Mouse (Mus musculus) heart, embryonic 14.5 days (tissue): ENCODE results near the gene Map3k3. TPM values are rescaled to one million over a fixed set of nuclear protein-coding genes. Genes with fewer than 3 reads are reported as not detected.

Experiments
- ATAC-seq: fragments of 200-750 bp; cut with Nextera tagmentation; 2 replicates; pipeline ENCODE4 v1.8.0; 2017; ENCODE audit warnings: low read depth, moderate TSS enrichment; ENCODE audit not compliant: insufficient number of reproducible peaks, insufficient read depth, low FRiP score
- H3K27ac ChIP-seq, 2 experiments: fragments of 200-500 bp in 1 of 2; fragments of 300-500 bp in 1 of 2; sonication (generic) in 1 of 2; replicated peaks in 1 of 2; 2 replicates each; pipeline ENCODE4 v1.5.1; 2012 to 2014; ENCODE audit warnings: low read depth in 2 of 2, low read length in 2 of 2, control low read depth in 1 of 2, mild to moderate bottlenecking in 1 of 2, mixed read lengths in 1 of 2; ENCODE audit not compliant: control insufficient read depth in 1 of 2, insufficient read depth in 1 of 2
- H3K27me3 ChIP-seq: fragments of 300-500 bp; sonication (generic); 2 replicates; pipeline ENCODE4 v1.6.1; 2014; ENCODE audit warnings: mild to moderate bottlenecking, low read length, control low read depth; ENCODE audit not compliant: control insufficient read depth, insufficient read depth
- H3K36me3 ChIP-seq: fragments of 300-500 bp; sonication (generic); 2 replicates; pipeline ENCODE4 v1.6.1; 2014; ENCODE audit warnings: mild to moderate bottlenecking, control low read depth, low read length, mixed read lengths; ENCODE audit not compliant: control insufficient read depth, insufficient read depth
- H3K4me1 ChIP-seq, 2 experiments: fragments of 200-500 bp in 1 of 2; fragments of 300-500 bp in 1 of 2; sonication (generic) in 1 of 2; 2 replicates each; pipeline ENCODE4 v1.6.1; 2012 to 2014; ENCODE audit warnings: low read length in 2 of 2, control low read depth in 1 of 2, mixed read lengths in 1 of 2; ENCODE audit not compliant: control insufficient read depth in 2 of 2, insufficient read depth in 2 of 2
- H3K4me2 ChIP-seq: fragments of 300-500 bp; sonication (generic); 2 replicates; pipeline ENCODE4 v1.6.1; 2014; ENCODE audit warnings: mild to moderate bottlenecking, low read length
- H3K4me3 ChIP-seq, 2 experiments: fragments of 200-500 bp in 1 of 2; fragments of 300-500 bp in 1 of 2; sonication (generic) in 1 of 2; 2 replicates each; pipeline ENCODE4 v1.5.1; 2012 to 2014; ENCODE audit warnings: low read length in 2 of 2, mild to moderate bottlenecking in 2 of 2, control low read depth in 1 of 2, low read depth in 1 of 2, moderate library complexity in 1 of 2; ENCODE audit not compliant: control insufficient read depth in 1 of 2, insufficient read depth in 1 of 2
- H3K9ac ChIP-seq: fragments of 300-500 bp; sonication (generic); 2 replicates; pipeline ENCODE4 v1.6.1; 2014; ENCODE audit warnings: mild to moderate bottlenecking, low read length
- H3K9me3 ChIP-seq: fragments of 300-500 bp; sonication (generic); 2 replicates; pipeline ENCODE4 v1.6.1; 2016; ENCODE audit warnings: low read length, control low read depth; ENCODE audit not compliant: control insufficient read depth
- WGBS: fragments of 180-500 bp; shearing (Covaris S2); extraction: QIAGEN DNeasy Blood & Tissue Kit; methylation state at CpG from one replicate; pipeline ENCODE4 v1.1.7; 2014; 5-methylcytosine and 5-hydroxymethylcytosine counted together
- polyA plus RNA-seq: library from polyadenylated mRNA; unstranded; fragments of >200 nt; fragmentation: Nextera tagmentation; extraction: Ambion mirVana; gene quantifications from 2 replicates; pipeline ENCODE4 v1.2.1, GENCODE M21; 2014

Map3k3 gene
- polyA plus RNA-seq, 1 experiment from 2014 or later = 28.6 TPM

DNA sequence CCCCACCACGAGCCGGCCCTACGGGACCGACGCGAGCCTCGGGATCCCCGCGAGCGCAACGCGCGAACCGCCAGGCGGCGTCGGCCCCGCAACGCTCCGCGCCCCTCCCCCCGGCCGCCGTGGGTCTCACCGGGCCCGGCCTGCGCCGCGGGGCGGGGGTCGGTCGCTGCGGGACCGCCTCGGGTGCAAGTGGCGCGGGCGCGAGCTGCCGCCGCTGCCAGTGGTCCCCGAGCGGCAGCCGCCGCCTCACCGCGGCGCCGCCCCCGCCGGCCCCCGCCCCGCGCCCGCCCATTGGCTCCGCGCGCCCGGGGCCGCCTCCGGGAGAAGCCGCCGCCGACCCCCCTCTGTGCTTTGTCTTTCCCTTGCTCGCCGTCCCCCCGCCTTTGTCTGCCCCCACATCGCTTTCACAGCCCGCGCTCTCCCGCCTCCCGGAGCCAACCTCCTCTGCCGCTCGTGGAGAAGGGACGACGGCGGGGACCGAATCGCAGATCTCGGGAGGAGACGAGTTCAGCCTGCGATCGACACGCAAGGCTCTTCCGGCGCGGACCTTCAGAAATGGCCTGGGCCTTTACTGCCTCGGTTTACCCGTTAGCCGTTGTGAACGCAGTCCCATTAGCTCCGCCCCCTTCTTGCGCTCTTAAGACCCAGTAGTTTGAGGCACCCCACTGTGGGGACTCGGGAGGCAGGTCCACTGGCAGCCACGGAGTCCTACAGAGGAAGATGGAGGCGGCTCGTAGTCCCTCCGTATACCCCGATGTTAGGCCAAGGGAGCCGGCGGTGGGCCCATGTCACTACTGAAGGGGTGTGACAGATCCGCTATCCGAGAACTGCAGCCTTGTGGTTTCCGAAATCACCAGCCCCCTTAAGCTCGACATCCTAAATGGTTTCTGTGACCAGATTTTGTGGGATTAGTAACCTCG, 75.8 kb downstream of the Map3k3 start:
- Histone ChIP-seq H3K4me1 (peaks cover 14 to 27% of the 10 kb centered on the region in 2 experiments), H3K27me3 (no peaks in the 10 kb centered on the region), H3K27ac (peak overlapping the region; percentile 88 to 89), H3K9ac (peak overlapping the region; percentile 92), H3K36me3 (peaks cover 42% of the 10 kb centered on the region), H3K4me3 (peak overlapping the region; percentile 84 to 91), H3K4me2 (peak overlapping the region; percentile 95), H3K9me3 (no peaks in the 10 kb centered on the region)
- under 1% methylated on average over 74 of the region's 106 CpGs for WGBS
- peak; percentile 75 for ATAC-seq

DNA sequence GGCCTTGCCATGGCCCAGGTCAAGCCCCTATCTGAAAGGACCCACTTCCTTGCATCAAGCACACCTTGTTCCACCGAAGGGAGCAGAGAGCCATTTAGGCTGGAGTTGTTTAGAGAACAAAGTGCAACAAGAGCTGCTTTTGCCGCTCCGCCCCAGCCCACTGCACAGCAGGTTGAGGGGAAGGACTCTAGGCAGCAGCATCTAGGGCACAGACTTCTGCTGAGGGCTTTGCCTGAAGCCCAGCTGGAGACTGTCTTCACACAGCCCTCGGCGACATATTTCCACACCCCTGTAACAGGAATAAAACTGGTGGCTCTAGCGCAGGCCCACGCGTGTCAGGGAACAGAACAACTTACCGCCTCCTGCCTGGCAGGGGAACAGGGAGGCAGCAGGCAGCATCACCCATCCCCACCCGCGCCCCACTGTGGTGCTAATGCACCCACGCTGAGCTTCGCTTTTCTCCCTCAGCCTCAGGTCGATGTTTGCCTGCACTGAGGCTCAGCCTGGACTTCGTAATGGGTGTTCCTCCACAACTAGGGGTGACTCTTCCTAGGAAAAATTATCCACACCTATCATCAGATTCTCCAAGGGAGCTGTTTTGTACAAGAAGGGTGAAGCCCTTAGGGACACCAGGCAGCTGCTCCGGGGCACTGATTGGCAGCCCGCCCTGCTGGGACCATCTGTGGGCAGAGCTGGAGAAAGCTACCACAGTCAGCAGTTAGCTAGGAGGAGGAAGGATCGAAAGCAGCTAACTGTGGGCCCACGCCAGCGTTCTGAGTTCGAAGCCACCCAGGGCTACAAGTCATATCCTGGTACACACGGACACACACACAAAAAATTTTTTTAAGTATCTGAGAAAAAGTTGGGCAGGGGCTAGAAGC, 76.7 kb downstream of the Map3k3 start, which contains the start of the genes Gm10840 and Limd2:
Gene Gm10840, plus strand, starts transcription at position 10 of the 881 bp plus-strand sequence.
Gene Limd2, minus strand, starts transcription at position 20 of the 881 bp plus-strand sequence.
- Histone ChIP-seq H3K27me3 (no peaks in the 10 kb centered on the region), H3K27ac (peak within 1 kb of the TSS; percentile 88 to 89), H3K9ac (peak within 1 kb of the TSS; percentile 92), H3K4me2 (peak within 1 kb of the TSS; percentile 95), H3K36me3 (peaks cover 39% of the 10 kb centered on the region), H3K9me3 (no peaks in the 10 kb centered on the region), H3K4me3 (peak within 1 kb of the TSS; percentile 84 to 91), H3K4me1 (peaks cover 14 to 27% of the 10 kb centered on the region in 2 experiments)
- 33% methylated on average over 22 of the region's 22 CpGs for WGBS
- no peak for ATAC-seq

DNA sequence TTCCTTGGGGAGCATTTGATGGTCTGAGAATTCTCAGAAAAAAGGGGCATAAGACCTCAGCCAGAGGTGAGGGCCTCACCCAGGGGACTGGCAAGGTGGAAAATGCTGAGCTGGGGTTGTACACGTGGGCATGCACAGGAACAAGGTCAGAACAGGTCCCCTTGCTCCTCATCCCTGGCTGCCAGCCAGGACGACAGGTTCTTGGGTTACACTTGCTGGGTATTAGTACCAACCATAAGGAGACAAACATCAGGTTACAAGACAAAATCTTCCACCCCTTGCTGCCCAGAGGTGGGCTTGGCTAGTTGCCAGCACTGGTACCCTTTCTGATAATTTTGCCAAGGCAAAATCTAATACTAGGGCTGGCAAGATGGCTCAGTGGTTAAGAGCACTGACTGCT, 77.8 kb downstream of the Map3k3 start:
- no peaks in the 10 kb centered on the region for H3K9me3 ChIP-seq
- 89% methylated on average over 2 of the region's 2 CpGs for WGBS
- no peaks in the 10 kb centered on the region for H3K27me3 ChIP-seq
- no peak overlapping the region for H3K4me3 ChIP-seq
- H3K4me1 ChIP-seq = peaks cover 14 to 27% of the 10 kb centered on the region in 2 experiments
- H3K9ac ChIP-seq = no peak overlapping the region
- H3K36me3 ChIP-seq = peaks cover 39% of the 10 kb centered on the region
- H3K4me2 ChIP-seq = no peak overlapping the region
- ATAC-seq = no peak
- H3K27ac ChIP-seq = no peak overlapping the region

DNA sequence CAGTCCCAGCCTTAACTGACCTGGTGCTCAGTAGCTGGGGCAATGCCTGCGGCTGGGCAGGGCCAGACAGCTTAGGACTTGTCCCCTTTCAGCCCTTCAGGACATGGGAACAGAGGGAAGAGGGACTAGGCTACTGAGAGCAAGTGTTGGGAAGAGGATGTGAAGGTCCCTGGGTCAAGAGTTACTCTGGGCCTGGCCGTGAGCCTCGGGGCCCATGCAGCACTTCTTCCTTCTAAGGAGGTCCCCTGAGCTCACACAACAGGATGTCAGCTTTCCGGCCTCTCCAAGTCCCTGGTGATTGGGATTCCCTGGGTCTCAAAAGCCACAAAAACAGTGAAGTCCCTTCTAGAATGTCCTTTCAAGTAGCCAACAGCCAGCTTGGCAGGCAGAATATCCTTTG, 79.1 kb downstream of the Map3k3 start:
- Histone ChIP-seq H3K4me3 (no peak overlapping the region), H3K27me3 (no peaks in the 10 kb centered on the region), H3K27ac (peak overlapping the region; percentile 34 to 42; a peak in 2 of 4 replicates), H3K9ac (no peak overlapping the region), H3K9me3 (no peaks in the 10 kb centered on the region), H3K36me3 (peaks cover 44% of the 10 kb centered on the region), H3K4me2 (no peak overlapping the region), H3K4me1 (peaks cover 14 to 21% of the 10 kb centered on the region in 2 experiments)
- WGBS = 75% methylated on average over 4 of the region's 4 CpGs
- ATAC-seq = no peak

DNA sequence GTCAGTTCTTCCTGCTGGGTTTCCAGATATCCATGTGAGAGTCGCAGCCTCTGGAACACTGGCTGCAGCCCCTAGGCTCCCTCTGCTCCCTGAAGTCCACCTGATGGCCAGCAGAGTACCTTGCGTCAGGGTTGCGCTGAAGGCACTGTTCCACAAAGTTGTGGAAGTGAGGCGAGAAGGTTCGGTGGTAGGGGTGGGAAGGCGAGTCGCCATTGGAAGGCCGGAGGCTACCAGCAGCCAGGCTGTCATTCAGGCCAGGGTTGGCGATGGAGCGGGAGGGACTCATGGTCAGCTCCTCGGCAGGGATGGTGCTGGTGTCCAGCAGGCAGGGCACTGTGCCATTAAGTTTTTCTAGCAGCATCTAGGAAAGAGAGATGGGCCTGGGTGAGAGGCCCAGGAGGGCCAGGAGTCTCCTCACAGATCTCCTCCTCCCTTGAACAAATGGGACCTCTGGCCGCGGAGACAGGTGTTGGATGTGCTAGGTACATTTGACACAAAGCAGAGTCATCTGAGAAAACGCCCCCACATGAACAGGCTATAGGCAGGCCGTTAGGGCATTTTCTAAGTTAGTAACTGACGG, 80.3 kb downstream of the Map3k3 start:
- Histone ChIP-seq H3K4me3 (no peak overlapping the region), H3K36me3 (peaks cover 52% of the 10 kb centered on the region), H3K9me3 (no peaks in the 10 kb centered on the region), H3K4me2 (no peak overlapping the region), H3K27me3 (no peaks in the 10 kb centered on the region), H3K4me1 (peaks cover 10% of the 10 kb centered on the region in 2 experiments), H3K27ac (peak overlapping the region in 1 of 2 experiments; percentile 42; a peak in 1 of 4 replicates), H3K9ac (no peak overlapping the region)
- 82% methylated on average over 16 of the region's 16 CpGs for WGBS
- ATAC-seq = no peak

DNA sequence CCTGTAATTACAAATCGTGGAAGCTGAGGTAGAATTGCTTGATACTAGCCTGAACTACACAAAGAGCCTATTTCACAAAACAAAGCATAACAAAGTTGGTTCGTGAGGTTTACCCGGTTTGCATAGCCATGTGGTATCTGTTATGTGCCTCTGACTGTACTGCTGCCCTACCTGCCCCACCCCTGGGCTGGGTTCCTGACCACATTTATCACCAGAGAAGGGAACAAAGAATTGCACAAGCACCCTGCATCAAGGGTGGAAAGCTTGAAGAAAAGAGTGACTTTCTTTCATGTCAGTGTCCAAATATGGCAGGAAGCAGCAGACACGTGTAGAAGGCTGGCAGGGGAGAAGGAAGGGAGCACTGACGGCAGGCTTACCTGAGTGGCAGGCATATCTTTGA, 83.0 kb downstream of the Map3k3 start:
- H3K9me3 ChIP-seq = no peaks in the 10 kb centered on the region
- peaks cover 63% of the 10 kb centered on the region for H3K36me3 ChIP-seq
- H3K27me3 ChIP-seq = no peaks in the 10 kb centered on the region

DNA sequence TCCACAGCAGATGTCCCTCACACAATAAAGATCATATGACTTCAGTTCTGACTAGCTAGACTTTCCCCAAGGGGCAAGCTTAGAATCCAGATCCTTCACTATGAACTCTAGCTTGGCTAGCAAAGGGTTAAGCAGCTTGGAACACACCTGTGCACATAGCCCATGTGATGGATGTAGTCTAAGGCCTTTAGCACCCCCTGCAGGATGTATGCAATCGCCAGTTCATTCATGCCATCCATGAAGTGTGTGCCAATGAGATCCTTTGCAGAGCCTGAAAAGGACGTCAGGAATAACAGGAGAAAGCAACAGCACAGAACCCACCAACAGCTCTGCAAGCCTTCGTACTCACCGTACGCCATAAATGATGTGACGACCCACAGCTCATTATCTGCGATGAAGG, 86.4 kb downstream of the Map3k3 start:
- Histone ChIP-seq H3K9me3 (no peaks in the 10 kb centered on the region), H3K27ac (no peak overlapping the region), H3K36me3 (peaks cover 48% of the 10 kb centered on the region), H3K9ac (no peak overlapping the region), H3K4me2 (no peak overlapping the region), H3K4me3 (no peak overlapping the region), H3K27me3 (no peaks in the 10 kb centered on the region), H3K4me1 (no peaks in the 10 kb centered on the region)
- 81% methylated on average over 7 of the region's 7 CpGs for WGBS
- ATAC-seq = no peak

More for the DNA sequence above, 83.0 kb downstream of the Map3k3 start:
- WGBS = 80% methylated on average over 5 of the region's 5 CpGs
- Histone ChIP-seq H3K4me2 (no peak overlapping the region), H3K27ac (no peak overlapping the region), H3K4me3 (no peak overlapping the region), H3K4me1 (peaks cover 0 to 2% of the 10 kb centered on the region in 2 experiments; a peak in 1 of 4 replicates), H3K9ac (no peak overlapping the region)
- ATAC-seq = no peak
